Comparison of ENCODE assay signal across 13 mouse cellular contexts in the genomic region with DNA sequence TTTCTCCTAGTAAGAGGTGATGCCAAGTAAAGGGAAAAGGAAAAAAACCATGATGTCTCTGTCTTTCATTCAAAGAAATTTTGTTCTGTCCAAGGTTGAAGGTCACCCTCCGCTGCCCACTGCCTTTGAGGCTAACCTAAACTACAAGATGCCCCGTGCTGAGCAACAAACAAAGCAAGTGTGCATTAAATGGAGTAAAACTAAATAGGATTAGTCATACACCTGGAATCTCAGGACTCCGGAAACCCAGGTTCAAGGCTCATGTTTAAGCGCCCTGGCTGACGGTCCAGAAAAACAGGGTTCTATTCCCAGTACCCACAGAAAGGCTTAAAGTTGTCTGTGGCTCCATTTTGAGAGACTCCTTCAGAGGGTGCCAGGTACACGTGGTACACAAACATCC. TPM values are rescaled to one million over a fixed set of nuclear protein-coding genes. Genes with fewer than 3 reads are reported as not detected.
DNase-seq lines count a peak whose midpoint lies in the region; ATAC-seq and TF ChIP-seq lines count a peak whose summit lies in the region.
"Had no signal": no experiment of that assay in that cellular context is flagged by ENCODE, and none has a peak within 500 bp of the region (broad histone marks: within the 10 kb centered on the region; RNA-seq: fewer than 3 reads in every experiment).

No protein-coding gene starts in this region.

- no peaks in the 10 kb centered on the region for H3K9me3 ChIP-seq in forebrain, embryonic 12.5 days
- no peaks in the 10 kb centered on the region for H3K9me3 ChIP-seq in forebrain, embryonic 15.5 days
- H3K9me3 ChIP-seq in lung, postnatal 0 days (ENCODE audit: low read length), result no peaks in the 10 kb centered on the region
- H3K9me3 ChIP-seq in hindbrain, embryonic 12.5 days (replicated peaks), result no peaks in the 10 kb centered on the region
- no peaks in the 10 kb centered on the region for H3K9me3 ChIP-seq in midbrain, postnatal 0 days (ENCODE audit: low read length)
- H3K9me3 ChIP-seq: neural tube, embryonic 13.5 days had no signal

- H3K27ac ChIP-seq in forebrain, embryonic 12.5 days, result 0 out of 2 replicates have a peak overlapping the region, but pooled peaks have one; percentile 25
- H3K27ac ChIP-seq in forebrain, embryonic 15.5 days (replicated peaks), result no peak overlapping the region
- H3K27ac ChIP-seq in lung, postnatal 0 days (ENCODE audit: low read length), result no peak overlapping the region
- no peak overlapping the region for H3K27ac ChIP-seq in hindbrain, embryonic 12.5 days
- no peak overlapping the region for H3K27ac ChIP-seq in midbrain, postnatal 0 days (ENCODE audit: low read depth, low read length)
- H3K27ac ChIP-seq: macrophage had no signal

- no peaks in the 10 kb centered on the region for H3K27me3 ChIP-seq in forebrain, embryonic 12.5 days
- H3K27me3 ChIP-seq in forebrain, embryonic 15.5 days, result no peaks in the 10 kb centered on the region
- peaks cover 9% of the 10 kb centered on the region; the same call in 1 of the 2 replicates for H3K27me3 ChIP-seq in lung, postnatal 0 days (replicated peaks; ENCODE audit: insufficient read depth, low read length)
- no peaks in the 10 kb centered on the region; the same call in 1 of the 2 replicates for H3K27me3 ChIP-seq in hindbrain, embryonic 12.5 days
- H3K27me3 ChIP-seq in midbrain, postnatal 0 days (ENCODE audit: insufficient read depth, low read length), result no peaks in the 10 kb centered on the region
- H3K27me3 ChIP-seq: neural tube, embryonic 13.5 days had no signal

- ATAC-seq in forebrain, embryonic 12.5 days (ENCODE audit: low FRiP score), result no peak
- no peak for ATAC-seq in forebrain, embryonic 15.5 days (replicated peaks)
- no peak for ATAC-seq in lung, postnatal 0 days
- ATAC-seq in hindbrain, embryonic 12.5 days (ENCODE audit: low FRiP score), result no peak
- ATAC-seq in midbrain, postnatal 0 days (ENCODE audit: low FRiP score), result no peak

- no peak overlapping the region for H3K4me3 ChIP-seq in forebrain, embryonic 12.5 days (replicated peaks)
- H3K4me3 ChIP-seq in forebrain, embryonic 15.5 days, result no peak overlapping the region
- H3K4me3 ChIP-seq in lung, postnatal 0 days (ENCODE audit: low read depth, low read length), result no peak overlapping the region
- H3K4me3 ChIP-seq in hindbrain, embryonic 12.5 days, result no peak overlapping the region
- no peak overlapping the region for H3K4me3 ChIP-seq in midbrain, postnatal 0 days (ENCODE audit: low read depth, low read length)

- no peaks in the 10 kb centered on the region for H3K36me3 ChIP-seq in forebrain, embryonic 12.5 days (replicated peaks)
- no peaks in the 10 kb centered on the region for H3K36me3 ChIP-seq in forebrain, embryonic 15.5 days
- H3K36me3 ChIP-seq in lung, postnatal 0 days (ENCODE audit: insufficient read depth, low read length), result no peaks in the 10 kb centered on the region
- no peaks in the 10 kb centered on the region for H3K36me3 ChIP-seq in hindbrain, embryonic 12.5 days
- H3K36me3 ChIP-seq in midbrain, postnatal 0 days (ENCODE audit: insufficient read depth, low read length), result no peaks in the 10 kb centered on the region
- H3K36me3 ChIP-seq: neural tube, embryonic 13.5 days had no signal

- no peak for DNase-seq in lung, postnatal 0 days (ENCODE audit: low spot score)
- DNase-seq in lung, postnatal 25 days (ENCODE audit: low spot score), result no peak
- DNase-seq in midbrain, postnatal 0 days (ENCODE audit: low spot score), result no peak
- no peak for DNase-seq in thymus, adult 18-20 months
- DNase-seq in liver, result no peak

- 22% methylated on average over 6 of the region's 6 CpGs for WGBS in forebrain, embryonic 12.5 days
- 24% methylated on average over 6 of the region's 6 CpGs for WGBS in forebrain, embryonic 15.5 days
- WGBS in lung, postnatal 0 days, result 29% methylated on average over 6 of the region's 6 CpGs
- 31% methylated on average over 6 of the region's 6 CpGs for WGBS in hindbrain, embryonic 12.5 days
- WGBS in midbrain, postnatal 0 days, result 19% methylated on average over 6 of the region's 6 CpGs

- H3K9ac ChIP-seq in forebrain, embryonic 12.5 days, result no peak overlapping the region
- no peak overlapping the region for H3K9ac ChIP-seq in forebrain, embryonic 15.5 days (replicated peaks)
- H3K9ac ChIP-seq in lung, postnatal 0 days (replicated peaks; ENCODE audit: low read depth), result no peak overlapping the region
- peak overlapping the region; percentile 53; the same call in 1 of the 2 replicates for H3K9ac ChIP-seq in hindbrain, embryonic 12.5 days
- H3K9ac ChIP-seq in midbrain, postnatal 0 days (replicated peaks; ENCODE audit: low read length, poor library complexity, severe bottlenecking), result no peak overlapping the region

- no peak for TF ChIP-seq EP300 in lung, postnatal 0 days (IDR thresholded peaks at IDR 0.05)

- TF ChIP-seq CTCF in lung, postnatal 0 days (IDR thresholded peaks at IDR 0.05), result no peak
- TF ChIP-seq CTCF in midbrain, postnatal 0 days (IDR thresholded peaks at IDR 0.05), result no peak

- H3K4me1 ChIP-seq in forebrain, embryonic 12.5 days, result peaks cover 48% of the 10 kb centered on the region
- H3K4me1 ChIP-seq in forebrain, embryonic 15.5 days, result peaks cover 44% of the 10 kb centered on the region
- no peaks in the 10 kb centered on the region for H3K4me1 ChIP-seq in lung, postnatal 0 days (ENCODE audit: insufficient read depth, low read depth, low read length)
- H3K4me1 ChIP-seq in hindbrain, embryonic 12.5 days, result peaks cover 27% of the 10 kb centered on the region
- H3K4me1 ChIP-seq in midbrain, postnatal 0 days (ENCODE audit: insufficient read depth, low read length), result 0 out of 2 replicates have a peak, but pooled peaks cover 3% of the 10 kb centered on the region

- peak overlapping the region; percentile 53; the same call in 1 of the 2 replicates for H3K4me2 ChIP-seq in forebrain, embryonic 12.5 days
- H3K4me2 ChIP-seq in forebrain, embryonic 15.5 days (replicated peaks), result no peak overlapping the region
- 0 out of 2 replicates have a peak overlapping the region, but pooled peaks have one; percentile 57 for H3K4me2 ChIP-seq in lung, postnatal 0 days (replicated peaks; ENCODE audit: low read depth, low read length)
- H3K4me2 ChIP-seq in hindbrain, embryonic 12.5 days (replicated peaks), result no peak overlapping the region; the same call in 1 of the 2 replicates
- H3K4me2 ChIP-seq in midbrain, postnatal 0 days (ENCODE audit: low read depth, low read length, poor library complexity, severe bottlenecking), result peak overlapping the region; percentile 55; the same call in 1 of the 2 replicates

RNA-seq across cellular contexts. Expression of gene Rimklb, which starts 6.1 kb away (rescaled TPM):
- 81.6 and 84.6 TPM in 2 replicates for polyA plus RNA-seq in forebrain, embryonic 12.5 days (2016; fragmentation: Nextera tagmentation; extraction: Ambion mirVana)
- 98.3 and 106 TPM in 2 replicates for polyA plus RNA-seq in forebrain, embryonic 15.5 days (2015; fragmentation: Nextera tagmentation; extraction: Ambion mirVana)
- 0.99 and 1.6 TPM in 2 replicates for polyA plus RNA-seq in lung, postnatal 0 days (2015; fragmentation: Nextera tagmentation; extraction: Ambion mirVana)
- 78.4 and 90.9 TPM in 2 replicates for polyA plus RNA-seq in hindbrain, embryonic 12.5 days (2016; fragmentation: Nextera tagmentation; extraction: Ambion mirVana)
- total RNA-seq in midbrain, postnatal 0 days (2014; rRNA removed), result 134 and 164 TPM in 2 replicates
- 114 and 120 TPM in 2 replicates for polyA plus RNA-seq in midbrain, postnatal 0 days (2015; fragmentation: Nextera tagmentation; extraction: Ambion mirVana)
- total RNA-seq: common myeloid progenitor, adult 5-6 weeks; liver, adult 2 months had no signal
- polyA plus RNA-seq: liver, adult 2 months; macrophage had no signal

RNA-seq across cellular contexts. Expression of gene Mfap5, which starts 13.2 kb away (rescaled TPM):
- 0.51 and 0.75 TPM in 2 replicates for polyA plus RNA-seq in forebrain, embryonic 12.5 days (2016; fragmentation: Nextera tagmentation; extraction: Ambion mirVana)
- polyA plus RNA-seq in forebrain, embryonic 15.5 days (2015; fragmentation: Nextera tagmentation; extraction: Ambion mirVana), result 0.72 and 1.8 TPM in 2 replicates
- polyA plus RNA-seq in lung, postnatal 0 days (2015; fragmentation: Nextera tagmentation; extraction: Ambion mirVana), result 54.3 and 55.4 TPM in 2 replicates
- polyA plus RNA-seq in hindbrain, embryonic 12.5 days (2016; fragmentation: Nextera tagmentation; extraction: Ambion mirVana), result 1.6 and 2.6 TPM in 2 replicates
- total RNA-seq in midbrain, postnatal 0 days (2014; rRNA removed), result 1.9 and 2.5 TPM in 2 replicates
- polyA plus RNA-seq in midbrain, postnatal 0 days (2015; fragmentation: Nextera tagmentation; extraction: Ambion mirVana), result 6.5 and 10.1 TPM in 2 replicates
- total RNA-seq: common myeloid progenitor, adult 5-6 weeks had no signal
- polyA plus RNA-seq: inflammation-experienced regulatory T-cells, adult 6 months; liver, adult 2 months; macrophage had no signal

Comparison
In these comparisons a context has a peak if more than half of its experiments do, and no peak if none do; other contexts are left out.
1. H3K4me2 ChIP-seq: peak in forebrain, embryonic 12.5 days (single experiment), lung, postnatal 0 days (single experiment) and midbrain, postnatal 0 days (single experiment); none in forebrain, embryonic 15.5 days (single experiment) and hindbrain, embryonic 12.5 days (single experiment).
2. RNA of gene Rimklb, which starts 6.1 kb away (polyA plus RNA-seq): 114 to 120 TPM in midbrain, postnatal 0 days, 98.3 to 106 TPM in forebrain, embryonic 15.5 days, 81.6 to 84.6 TPM in forebrain, embryonic 12.5 days and 78.4 to 90.9 TPM in hindbrain, embryonic 12.5 days; 0.99 to 1.6 TPM in lung, postnatal 0 days; every median in the first group is over 10 times any median in the second.